Mouse (Mus musculus) MN1 (cell line): ENCODE data around the gene Sec14l1.

ENCODE experiments used
- DNase-seq: peaks from one replicate; pipeline ENCODE4 v3.0.0-alpha.2; 2016; ENCODE audit warnings: low spot score

Sec14l1 gene

GRCm38 (mm10) chr11:117182808-117183207, 67.8 kb downstream of the Sec14l1 start:
- no peak for DNase-seq

GRCm38 (mm10) chr11:117183299-117183698, 68.3 kb downstream of the Sec14l1 start:
- no peak for DNase-seq

GRCm38 (mm10) chr11:117183841-117184240, 68.9 kb downstream of the Sec14l1 start:
- no peak for DNase-seq

GRCm38 (mm10) chr11:117185076-117185933, 70.3 kb downstream of the Sec14l1 start:
- DNase-seq = no peak

DNA sequence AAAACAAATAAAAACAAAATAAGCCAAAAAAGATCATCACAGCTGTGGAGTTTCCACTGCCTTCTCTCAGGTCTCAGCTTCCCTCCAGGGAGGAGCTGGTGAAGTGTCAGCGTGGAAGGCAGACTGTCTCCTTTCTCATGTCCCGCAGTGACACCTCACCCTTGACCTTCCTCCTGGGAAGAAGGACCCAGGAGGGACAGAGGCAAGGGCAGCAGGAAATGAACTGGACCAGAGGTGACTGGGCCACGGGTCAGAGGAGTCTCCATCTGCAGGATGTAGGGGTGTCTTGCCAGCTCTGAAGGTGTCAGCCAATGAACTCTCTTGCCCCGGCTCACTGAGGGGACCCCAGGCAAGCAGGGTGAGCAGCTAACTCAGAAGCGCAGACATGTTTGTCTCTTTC, 76.6 kb downstream of the Sec14l1 start:
- no peak for DNase-seq

DNA sequence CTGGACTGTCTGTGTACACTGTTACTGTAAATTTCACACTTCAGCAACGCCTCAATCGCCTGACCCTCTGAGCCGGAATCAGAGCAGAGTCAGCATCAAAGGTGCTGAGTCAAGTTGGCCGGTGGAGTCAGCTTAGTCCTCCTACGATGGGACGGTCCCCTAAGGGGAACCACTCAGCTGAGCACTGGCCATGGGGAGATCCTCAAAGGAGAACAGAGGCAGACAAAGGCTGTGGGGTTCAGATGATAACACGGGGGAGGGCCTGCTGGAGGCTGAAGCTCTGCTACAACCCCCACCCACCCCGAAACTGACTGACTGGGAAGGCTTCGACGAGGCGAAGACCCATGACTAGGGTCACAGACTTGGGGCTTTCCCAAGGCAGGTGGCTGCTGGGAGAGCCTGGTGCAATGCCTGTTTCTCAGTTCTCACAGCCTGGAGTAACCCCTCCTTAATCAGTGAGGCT, 79.5 kb downstream of the Sec14l1 start:
- no peak for DNase-seq

- no peak for DNase-seq
These were observed 80.6 kb downstream of the Sec14l1 start for GRCm38 (mm10) chr11:117195616-117196015.

DNA sequence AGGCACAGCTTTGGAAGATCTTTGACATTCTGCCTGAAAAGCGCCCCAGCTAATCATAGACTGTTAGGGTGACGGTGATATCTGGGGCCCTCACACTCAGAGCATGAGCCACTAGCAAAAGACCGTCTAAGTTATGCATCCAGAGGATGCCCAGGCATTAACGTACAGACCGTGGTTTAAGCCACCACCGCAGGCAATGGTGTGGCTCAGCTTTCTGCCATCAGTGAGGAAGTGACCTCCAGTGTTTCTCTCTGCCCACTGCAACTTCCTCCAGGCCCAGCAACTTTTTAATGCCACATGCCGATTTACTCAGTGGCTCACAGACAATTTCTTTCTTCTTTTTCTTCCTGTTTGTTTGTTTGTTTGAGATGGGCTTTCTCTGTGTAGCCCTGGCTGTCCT, 81.7 kb downstream of the Sec14l1 start:
- no peak for DNase-seq

- no peak for DNase-seq
These were observed 83.2 kb downstream of the Sec14l1 start for GRCm38 (mm10) chr11:117198122-117198521.

DNA sequence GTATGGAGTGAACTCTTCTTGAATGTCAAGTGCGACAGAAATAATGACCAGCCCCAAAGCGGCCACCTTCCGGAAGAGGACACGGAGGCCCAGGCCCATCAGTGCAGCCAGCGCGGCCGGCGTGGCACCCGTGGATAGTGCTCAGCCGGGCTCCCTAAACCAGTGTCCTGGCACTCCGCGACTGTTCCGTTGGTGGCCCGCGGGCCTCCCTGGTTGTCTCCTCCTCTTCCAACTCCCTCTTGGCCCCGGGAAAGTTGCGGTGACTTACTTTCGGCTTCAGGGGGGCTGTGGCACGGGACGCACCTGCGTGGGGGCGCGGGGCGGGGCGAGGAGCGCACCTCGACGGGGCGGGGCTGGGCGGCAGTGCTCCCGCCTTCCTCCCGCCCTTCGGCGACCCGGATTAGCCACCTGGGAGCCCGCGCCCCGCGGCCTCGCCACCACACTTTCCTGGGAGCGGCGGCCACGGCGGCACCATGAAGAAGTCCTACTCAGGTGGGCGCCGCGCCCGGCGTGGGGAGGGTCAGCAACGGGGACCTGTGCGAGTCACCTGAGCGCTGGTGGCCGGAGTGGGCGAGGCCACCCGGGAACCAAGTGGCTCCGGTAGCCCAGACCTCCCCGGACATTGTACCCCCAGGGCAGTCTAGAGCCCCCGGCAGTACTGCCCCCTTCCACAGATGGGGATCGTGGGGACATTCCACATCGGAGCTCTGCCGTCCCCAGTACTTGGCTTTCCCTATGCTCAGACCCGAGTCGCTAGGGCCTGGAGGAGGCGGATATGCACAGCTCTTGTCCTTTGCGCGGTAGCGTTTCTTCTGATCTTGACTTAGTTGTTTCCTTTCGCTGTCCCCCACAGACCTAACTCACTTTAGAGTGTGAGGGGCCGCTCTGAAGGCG, 84.6 kb downstream of the Sec14l1 start, which contains the start of gene Sept9:
TSS of gene Sept9 (plus strand) at position 380 of the 894 bp plus-strand sequence.
- no peak for DNase-seq

GRCm38 (mm10) chr11:117201846-117202245, 86.9 kb downstream of the Sec14l1 start:
- DNase-seq = no peak

DNA sequence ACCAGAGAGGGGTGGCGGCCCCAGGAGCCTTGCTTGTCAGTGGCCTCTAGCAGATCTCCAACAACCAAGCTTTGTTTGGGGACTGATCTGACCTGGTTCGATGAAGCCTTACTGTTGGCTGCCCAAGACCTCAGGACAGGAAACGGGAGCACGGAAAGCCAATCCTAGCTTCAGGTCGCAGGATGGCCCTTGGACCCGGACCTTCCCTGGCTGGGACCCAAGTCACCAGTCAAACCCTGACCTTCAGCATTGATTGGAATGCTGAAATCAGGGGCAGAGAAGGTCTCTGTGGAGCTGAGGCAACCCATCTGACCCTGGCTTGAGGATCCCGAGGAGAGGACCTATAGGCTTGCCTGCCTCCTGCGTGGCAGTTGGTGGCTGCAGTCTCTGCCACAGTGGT, 89.6 kb downstream of the Sec14l1 start:
- DNase-seq = no peak

- no peak for DNase-seq
These were observed 90.1 kb downstream of the Sec14l1 start for GRCm38 (mm10) chr11:117205042-117205441.

DNA sequence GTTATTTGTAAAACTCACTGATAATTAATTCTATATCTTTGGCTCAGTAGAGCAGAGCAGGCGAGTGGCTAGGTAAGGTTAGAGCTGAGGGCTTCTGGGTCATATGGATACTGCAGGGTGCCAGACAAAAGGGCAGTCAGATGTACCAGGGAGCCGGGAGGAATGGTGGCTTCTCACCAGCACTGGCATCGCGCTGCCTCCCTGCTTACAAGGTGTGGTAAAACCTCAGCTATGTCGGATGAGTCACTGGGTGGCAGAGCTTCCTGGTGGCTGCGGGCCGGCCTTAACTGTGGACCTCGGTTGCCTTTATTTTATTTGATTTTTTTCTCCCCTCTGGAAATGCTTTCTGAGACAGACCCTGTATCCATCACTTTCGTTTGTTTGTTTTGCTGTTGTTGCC, 90.5 kb downstream of the Sec14l1 start:
- DNase-seq = no peak

DNA sequence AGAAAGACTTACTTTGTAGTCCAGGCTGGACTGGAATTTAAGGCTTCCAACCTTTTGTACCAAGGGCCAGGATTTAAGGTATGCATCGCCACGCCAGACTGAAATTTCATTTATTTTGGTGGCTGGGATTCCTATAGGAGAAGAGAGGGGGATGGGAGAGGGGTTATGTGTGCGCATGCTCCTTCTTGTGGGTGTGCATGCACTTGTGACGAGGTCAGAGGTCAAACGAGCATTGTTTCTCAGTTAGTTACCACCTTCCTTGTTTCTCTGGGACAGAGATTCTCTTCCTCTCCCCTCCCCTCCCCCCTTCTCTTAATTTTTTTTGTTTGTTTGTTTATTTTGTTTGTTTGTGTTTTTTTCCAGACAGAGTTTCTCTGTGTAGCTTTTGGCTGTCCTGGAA, 92.5 kb downstream of the Sec14l1 start:
- DNase-seq = no peak

- DNase-seq = no peak
These were observed 93.2 kb downstream of the Sec14l1 start for GRCm38 (mm10) chr11:117208151-117208673.
